Mouse (Mus musculus) hindbrain, embryonic 12.5 days (tissue): ENCODE results near the gene Tfap2c. TPM values are rescaled to one million over a fixed set of nuclear protein-coding genes. Genes with fewer than 3 reads are reported as not detected.

Experiments
- ATAC-seq: fragments of 200-750 bp; cut with Nextera tagmentation; 2 replicates; pipeline ENCODE4 v1.8.0; 2017; ENCODE audit warnings: moderate TSS enrichment; ENCODE audit not compliant: low FRiP score
- H3K27ac ChIP-seq: fragments of 300-500 bp; sonication (generic); 2 replicates; pipeline ENCODE4 v1.5.1; 2016; ENCODE audit warnings: mild to moderate bottlenecking
- H3K27me3 ChIP-seq: fragments of 300-500 bp; sonication (generic); 2 replicates; pipeline ENCODE4 v1.6.1; 2016; ENCODE audit warnings: mild to moderate bottlenecking
- H3K36me3 ChIP-seq: fragments of 300-500 bp; sonication (generic); 2 replicates; pipeline ENCODE4 v1.6.1; 2016; ENCODE audit warnings: mild to moderate bottlenecking
- H3K4me1 ChIP-seq: fragments of 300-500 bp; sonication (generic); 2 replicates; pipeline ENCODE4 v1.6.1; 2016
- H3K4me2 ChIP-seq: fragments of 300-500 bp; sonication (generic); replicated peaks from 2 replicates; pipeline ENCODE4 v1.6.1; 2016; ENCODE audit warnings: mild to moderate bottlenecking
- H3K4me3 ChIP-seq: fragments of 300-500 bp; sonication (generic); 2 replicates; pipeline ENCODE4 v1.5.1; 2016; ENCODE audit warnings: mild to moderate bottlenecking
- H3K9ac ChIP-seq: fragments of 300-500 bp; sonication (generic); 2 replicates; pipeline ENCODE4 v1.6.1; 2016; ENCODE audit warnings: mild to moderate bottlenecking, moderate library complexity
- H3K9me3 ChIP-seq: fragments of 300-500 bp; sonication (generic); replicated peaks from 2 replicates; pipeline ENCODE4 v1.6.1; 2016; ENCODE audit warnings: mild to moderate bottlenecking
- WGBS: fragments of 180-500 bp; shearing (Covaris S2); methylation state at CpG from one replicate; pipeline ENCODE4 v1.1.7; 2016; 5-methylcytosine and 5-hydroxymethylcytosine counted together
- polyA plus RNA-seq: library from polyadenylated mRNA; unstranded; fragments of >200 nt; fragmentation: Nextera tagmentation; extraction: Ambion mirVana; gene quantifications from 2 replicates; pipeline ENCODE4 v1.2.1, GENCODE M21; 2016

Tfap2c gene
- polyA plus RNA-seq, result 1.6 and 1.9 TPM in 2 replicates

DNA sequence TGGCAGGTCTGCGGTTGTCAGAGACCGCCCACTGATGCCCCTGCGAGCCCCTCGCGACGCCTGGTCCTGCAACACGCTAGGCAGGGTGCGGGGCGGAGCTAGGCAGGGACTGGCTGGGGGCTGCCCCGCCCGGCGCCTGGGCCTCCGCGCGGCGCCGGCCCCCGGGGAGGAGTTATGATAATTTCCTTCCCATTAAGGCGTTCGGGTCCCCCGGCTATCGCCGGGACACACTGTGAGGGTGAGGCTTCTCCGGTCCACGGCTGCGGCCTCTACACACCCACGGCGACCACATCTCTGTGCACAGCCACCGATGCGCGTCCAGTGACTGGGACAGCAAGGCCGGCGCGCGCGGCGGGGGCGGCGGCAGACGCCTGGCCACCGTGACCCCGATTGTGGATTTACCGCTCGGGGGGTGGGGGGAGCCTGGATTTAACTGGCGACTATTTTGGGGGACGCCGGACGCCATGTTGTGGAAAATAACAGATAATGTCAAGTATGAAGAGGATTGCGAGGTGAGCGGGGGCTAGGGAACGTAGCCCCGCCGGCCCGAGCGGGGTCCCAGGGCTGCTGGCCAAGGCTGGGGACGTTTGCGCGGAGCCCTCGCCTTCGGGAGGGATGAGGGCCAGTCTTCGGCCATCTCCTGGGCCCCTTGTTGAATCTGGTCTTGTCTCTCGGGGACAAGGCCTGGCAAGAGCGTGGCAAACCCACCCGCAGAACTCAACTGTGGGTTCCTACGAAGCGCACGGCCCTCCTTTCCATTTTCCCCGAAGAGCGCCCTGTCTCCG, at the start of gene Tfap2c:
Tfap2c (plus strand) TSS at position 223 of the 785 bp plus-strand sequence.
- Histone ChIP-seq H3K4me2 (peak within 1 kb of the TSS; percentile 53), H3K4me1 (peaks cover 40% of the 10 kb centered on the region), H3K27ac (no peak within 1 kb of the TSS), H3K4me3 (peak within 1 kb of the TSS; percentile 30), H3K27me3 (peaks cover 96% of the 10 kb centered on the region), H3K36me3 (no peaks in the 10 kb centered on the region), H3K9me3 (no peaks in the 10 kb centered on the region), H3K9ac (no peak within 1 kb of the TSS)
- ATAC-seq, result peak; percentile 66
- 1% methylated on average over 70 of the region's 70 CpGs for WGBS

- H3K27me3 ChIP-seq, result no peaks in the 10 kb centered on the region
- H3K36me3 ChIP-seq, result no peaks in the 10 kb centered on the region
- WGBS, result 62% methylated on average over 7 of the region's 7 CpGs
- ATAC-seq, result no peak
- no peak overlapping the region for H3K4me2 ChIP-seq
- H3K4me3 ChIP-seq, result no peak overlapping the region
- no peaks in the 10 kb centered on the region for H3K4me1 ChIP-seq
- no peak overlapping the region for H3K27ac ChIP-seq
- H3K9ac ChIP-seq, result no peak overlapping the region
- no peaks in the 10 kb centered on the region for H3K9me3 ChIP-seq
Measured at GRCm38 (mm10) chr2:172500752-172501316, 48.6 kb upstream of the Tfap2c start.

DNA sequence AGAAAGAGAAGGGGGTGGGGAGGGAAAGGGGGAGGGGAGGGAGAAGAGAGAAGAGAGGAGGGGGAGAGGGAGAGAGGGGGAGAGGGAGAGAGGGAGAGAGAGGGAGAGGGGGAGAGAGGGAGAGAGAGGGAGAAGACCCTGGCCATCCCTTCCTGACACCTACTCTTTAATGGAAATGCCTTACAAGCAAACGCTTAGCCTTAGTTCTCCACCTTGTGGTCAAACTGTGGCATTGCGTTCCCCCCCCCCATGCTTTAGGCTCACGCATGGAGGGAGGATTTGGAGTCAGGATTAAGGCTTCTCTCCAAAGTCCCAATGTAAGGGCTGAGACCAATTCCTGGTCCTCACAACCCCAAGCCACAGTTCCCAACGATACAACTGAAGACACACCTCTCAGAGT, 48.1 kb upstream of the Tfap2c start:
- 7% methylated on average over 4 of the region's 4 CpGs for WGBS
- no peaks in the 10 kb centered on the region for H3K27me3 ChIP-seq
- no peak for ATAC-seq
- H3K4me2 ChIP-seq, result no peak overlapping the region
- H3K36me3 ChIP-seq, result no peaks in the 10 kb centered on the region
- H3K9me3 ChIP-seq, result no peaks in the 10 kb centered on the region
- no peak overlapping the region for H3K27ac ChIP-seq
- no peak overlapping the region for H3K9ac ChIP-seq
- no peaks in the 10 kb centered on the region for H3K4me1 ChIP-seq
- H3K4me3 ChIP-seq, result no peak overlapping the region

GRCm38 (mm10) chr2:172502168-172502567, 47.2 kb upstream of the Tfap2c start:
- Histone ChIP-seq H3K4me1 (no peaks in the 10 kb centered on the region), H3K9ac (no peak overlapping the region), H3K27me3 (no peaks in the 10 kb centered on the region), H3K9me3 (no peaks in the 10 kb centered on the region), H3K4me3 (no peak overlapping the region), H3K27ac (no peak overlapping the region), H3K4me2 (no peak overlapping the region), H3K36me3 (no peaks in the 10 kb centered on the region)
- WGBS, result 69% methylated on average over 14 of the region's 14 CpGs
- no peak for ATAC-seq

DNA sequence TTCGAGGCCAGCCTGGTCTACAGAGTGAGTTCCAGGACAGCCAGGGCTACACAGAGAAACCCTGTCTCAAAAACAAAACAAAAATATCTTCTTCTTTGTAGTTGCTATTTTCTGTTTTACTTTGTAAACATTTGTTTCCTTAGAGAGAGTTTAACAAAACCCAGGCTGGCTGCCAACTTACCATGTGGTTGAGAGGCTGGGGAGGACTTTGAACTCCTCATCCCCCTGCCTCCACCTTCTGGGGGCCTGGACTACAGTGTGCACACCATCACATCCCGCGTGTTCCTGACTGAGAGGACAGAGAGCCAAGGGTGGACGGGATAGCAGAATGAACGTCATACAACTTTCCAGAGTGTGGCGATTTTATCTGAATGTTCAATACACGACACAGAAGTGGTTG, 43.3 kb upstream of the Tfap2c start:
- WGBS, result 90% methylated on average over 7 of the region's 7 CpGs
- no peak for ATAC-seq
- no peaks in the 10 kb centered on the region for H3K9me3 ChIP-seq

GRCm38 (mm10) chr2:172510056-172510712, 39.2 kb upstream of the Tfap2c start:
- no peak overlapping the region for H3K27ac ChIP-seq
- peaks cover 8% of the 10 kb centered on the region; the same call in 1 of the 2 replicates for H3K27me3 ChIP-seq
- H3K36me3 ChIP-seq, result no peaks in the 10 kb centered on the region
- no peaks in the 10 kb centered on the region for H3K4me1 ChIP-seq
- ATAC-seq, result no peak
- WGBS, result 94% methylated on average over 15 of the region's 15 CpGs
- no peak overlapping the region for H3K9ac ChIP-seq
- no peak overlapping the region for H3K4me2 ChIP-seq
- H3K9me3 ChIP-seq, result no peaks in the 10 kb centered on the region
- H3K4me3 ChIP-seq, result no peak overlapping the region

More for the DNA sequence above, 43.3 kb upstream of the Tfap2c start:
- H3K4me3 ChIP-seq, result no peak overlapping the region
- no peak overlapping the region for H3K9ac ChIP-seq
- H3K4me1 ChIP-seq, result no peaks in the 10 kb centered on the region
- H3K36me3 ChIP-seq, result no peaks in the 10 kb centered on the region
- no peak overlapping the region for H3K4me2 ChIP-seq
- no peak overlapping the region for H3K27ac ChIP-seq
- no peaks in the 10 kb centered on the region for H3K27me3 ChIP-seq

DNA sequence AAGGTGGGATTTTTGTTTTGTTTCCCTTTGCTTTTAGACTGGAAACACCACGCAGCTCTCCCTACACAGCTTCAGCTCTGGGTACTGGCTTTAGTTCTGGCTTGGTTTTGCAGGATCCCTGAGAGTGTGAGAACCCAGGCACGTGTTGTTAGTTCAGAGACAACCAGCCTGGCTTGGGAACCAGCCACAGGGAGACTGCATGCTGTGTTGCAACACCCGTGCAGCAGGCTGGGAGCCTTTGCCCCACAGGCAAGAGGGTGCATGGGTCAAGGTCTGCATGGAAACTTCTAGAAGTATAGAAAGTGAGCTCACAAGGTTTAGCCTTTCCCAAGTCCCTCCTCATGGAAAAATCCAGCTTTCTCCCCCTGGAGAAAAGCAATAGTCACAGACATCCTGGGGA, 38.5 kb upstream of the Tfap2c start:
- Histone ChIP-seq H3K36me3 (no peaks in the 10 kb centered on the region), H3K4me3 (no peak overlapping the region), H3K27ac (no peak overlapping the region), H3K4me2 (no peak overlapping the region), H3K27me3 (peaks cover 12% of the 10 kb centered on the region; the same call in 1 of the 2 replicates), H3K4me1 (no peaks in the 10 kb centered on the region), H3K9ac (no peak overlapping the region), H3K9me3 (no peaks in the 10 kb centered on the region)
- 58% methylated on average over 3 of the region's 3 CpGs for WGBS
- ATAC-seq, result no peak

DNA sequence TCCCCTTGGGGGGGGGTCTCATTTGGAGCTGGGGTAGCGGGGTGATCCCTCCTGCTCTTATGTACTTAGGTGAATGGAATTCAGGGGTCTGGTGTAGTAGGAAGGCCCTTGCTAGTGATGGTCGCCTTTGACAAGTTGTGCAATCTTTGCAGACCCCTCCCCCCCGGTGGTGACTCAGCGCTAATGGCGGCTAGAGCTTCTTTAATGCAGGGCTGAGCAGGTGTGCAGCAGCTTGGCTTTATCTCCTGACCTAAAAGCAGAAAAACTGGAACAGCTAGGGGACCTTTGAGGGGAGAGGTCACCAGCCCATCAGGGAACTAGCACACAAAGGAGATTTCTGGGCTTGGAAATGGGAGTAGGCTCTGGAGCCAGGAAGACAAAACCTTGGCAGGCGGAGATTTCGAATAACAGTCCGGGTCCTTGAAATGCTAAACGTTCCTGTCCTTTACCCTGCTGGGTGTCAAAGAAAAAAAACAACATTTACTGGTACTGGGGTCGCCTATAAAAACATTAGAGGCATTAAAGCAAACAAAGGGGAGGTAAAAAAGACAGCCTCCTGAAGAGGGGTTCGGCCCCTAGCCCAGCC, 32.9 kb upstream of the Tfap2c start:
- no peak overlapping the region for H3K4me3 ChIP-seq
- H3K27me3 ChIP-seq, result peaks cover 21% of the 10 kb centered on the region
- no peaks in the 10 kb centered on the region for H3K4me1 ChIP-seq
- 18% methylated on average over 11 of the region's 11 CpGs for WGBS
- H3K27ac ChIP-seq, result no peak overlapping the region
- H3K4me2 ChIP-seq, result no peak overlapping the region
- no peak overlapping the region for H3K9ac ChIP-seq
- H3K36me3 ChIP-seq, result no peaks in the 10 kb centered on the region
- no peak for ATAC-seq
- no peaks in the 10 kb centered on the region for H3K9me3 ChIP-seq

GRCm38 (mm10) chr2:172520616-172521371, 28.6 kb upstream of the Tfap2c start:
- WGBS, result 83% methylated on average over 9 of the region's 9 CpGs
- no peak for ATAC-seq

DNA sequence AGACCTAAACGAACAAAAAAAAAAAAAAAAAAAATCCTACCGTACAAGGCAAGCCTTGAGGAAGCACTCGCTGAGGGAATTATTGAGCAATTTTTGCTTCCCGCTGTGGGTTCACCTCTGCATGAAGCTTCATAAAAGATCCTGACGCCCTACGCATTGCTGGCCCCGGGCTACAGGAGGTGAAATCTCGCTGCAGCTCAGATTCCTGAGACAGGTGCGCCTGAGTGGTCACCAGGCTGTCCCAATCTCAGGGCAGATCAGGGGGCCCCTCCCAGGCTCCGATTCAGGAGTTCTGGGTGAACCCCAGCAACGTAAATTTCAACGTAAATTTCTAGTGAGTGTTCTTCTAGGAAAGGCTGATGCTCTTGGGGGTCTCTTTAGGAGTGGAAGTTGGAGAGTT, 26.9 kb upstream of the Tfap2c start:
- Histone ChIP-seq H3K9me3 (no peaks in the 10 kb centered on the region), H3K4me2 (no peak overlapping the region), H3K4me1 (no peaks in the 10 kb centered on the region), H3K9ac (no peak overlapping the region), H3K36me3 (no peaks in the 10 kb centered on the region), H3K4me3 (no peak overlapping the region), H3K27ac (no peak overlapping the region), H3K27me3 (peaks cover 8% of the 10 kb centered on the region)
- ATAC-seq, result no peak
- WGBS, result 84% methylated on average over 12 of the region's 12 CpGs

More at GRCm38 (mm10) chr2:172520616-172521371, 28.6 kb upstream of the Tfap2c start:
- H3K4me1 ChIP-seq, result no peaks in the 10 kb centered on the region
- no peaks in the 10 kb centered on the region for H3K36me3 ChIP-seq
- no peak overlapping the region for H3K4me3 ChIP-seq
- H3K27ac ChIP-seq, result no peak overlapping the region
- H3K9ac ChIP-seq, result no peak overlapping the region
- H3K4me2 ChIP-seq, result no peak overlapping the region
- no peaks in the 10 kb centered on the region for H3K9me3 ChIP-seq
- H3K27me3 ChIP-seq, result peaks cover 13% of the 10 kb centered on the region

GRCm38 (mm10) chr2:172527175-172527574, 22.2 kb upstream of the Tfap2c start:
- Histone ChIP-seq H3K36me3 (no peaks in the 10 kb centered on the region), H3K27me3 (peaks cover 4% of the 10 kb centered on the region; the same call in 1 of the 2 replicates), H3K4me1 (no peaks in the 10 kb centered on the region), H3K4me2 (no peak overlapping the region), H3K9me3 (no peaks in the 10 kb centered on the region), H3K4me3 (no peak overlapping the region), H3K27ac (no peak overlapping the region), H3K9ac (no peak overlapping the region)
- 91% methylated on average over 8 of the region's 8 CpGs for WGBS
- ATAC-seq, result no peak

- Histone ChIP-seq H3K27me3 (peaks cover 74% of the 10 kb centered on the region), H3K4me1 (peaks cover 14% of the 10 kb centered on the region), H3K4me2 (no peak overlapping the region), H3K4me3 (no peak overlapping the region), H3K36me3 (no peaks in the 10 kb centered on the region), H3K27ac (no peak overlapping the region), H3K9ac (no peak overlapping the region), H3K9me3 (peaks cover 11% of the 10 kb centered on the region; the same call in 1 of the 2 replicates)
- ATAC-seq, result no peak
- 38% methylated on average over 4 of the region's 4 CpGs for WGBS
Measured at GRCm38 (mm10) chr2:172543987-172544386, 5.4 kb upstream of the Tfap2c start.
